Mouse (Mus musculus) hindbrain, postnatal 0 days (tissue): ENCODE measurements around the gene Aip. TPM values are rescaled to one million over a fixed set of nuclear protein-coding genes. Genes with fewer than 3 reads are reported as not detected.

ENCODE experiments used
- ATAC-seq: fragments of 200-750 bp; cut with Nextera tagmentation; 2 replicates; pipeline ENCODE4 v1.8.0; 2017; ENCODE audit warnings: mild to moderate bottlenecking, moderate TSS enrichment, moderate library complexity
- DNase-seq: peaks from one replicate; pipeline ENCODE4 v3.0.0-alpha.2; 2015; ENCODE audit warnings: low spot score
- H3K27ac ChIP-seq: fragments of 300-500 bp; sonication (generic); 2 replicates; pipeline ENCODE4 v1.5.1; 2014; ENCODE audit warnings: mild to moderate bottlenecking
- H3K27me3 ChIP-seq: fragments of 300-500 bp; sonication (generic); 2 replicates; pipeline ENCODE4 v1.6.1; 2014; ENCODE audit warnings: low read length, mixed read lengths; ENCODE audit not compliant: insufficient read depth
- H3K36me3 ChIP-seq: fragments of 300-500 bp; sonication (generic); 2 replicates; pipeline ENCODE4 v1.6.1; 2014; ENCODE audit warnings: low read length, mixed read lengths; ENCODE audit not compliant: insufficient read depth
- H3K4me1 ChIP-seq: fragments of 300-500 bp; sonication (generic); 2 replicates; pipeline ENCODE4 v1.6.1; 2014; ENCODE audit warnings: antibody characterized with exemption, low read length, mixed read lengths; ENCODE audit not compliant: insufficient read depth
- H3K4me2 ChIP-seq: fragments of 300-500 bp; sonication (generic); 2 replicates; pipeline ENCODE4 v1.6.1; 2014; ENCODE audit warnings: low read depth, mild to moderate bottlenecking, low read length, moderate library complexity, mixed read lengths
- H3K4me3 ChIP-seq: fragments of 300-500 bp; sonication (generic); 2 replicates; pipeline ENCODE4 v1.5.1; 2014; ENCODE audit warnings: low read length
- H3K9ac ChIP-seq: fragments of 300-500 bp; sonication (generic); replicated peaks from 2 replicates; pipeline ENCODE4 v1.6.1; 2014; ENCODE audit warnings: mild to moderate bottlenecking, low read length, moderate library complexity, mixed read lengths
- H3K9me3 ChIP-seq: fragments of 300-500 bp; sonication (generic); 2 replicates; pipeline ENCODE4 v1.6.1; 2016; ENCODE audit warnings: low read length, mixed read lengths
- CTCF ChIP-seq: IDR thresholded peaks from 2 replicates; pipeline ENCODE4 v1.5.1; 2016; ENCODE audit warnings: antibody characterized with exemption, control low read depth, low read depth
- WGBS: fragments of 180-500 bp; shearing (Covaris S2); extraction: QIAGEN DNeasy Blood & Tissue Kit; methylation state at CpG from one replicate; pipeline ENCODE4 v1.1.7; 2014; 5-methylcytosine and 5-hydroxymethylcytosine counted together
- polyA plus RNA-seq: library from polyadenylated mRNA; unstranded; fragments of >200 nt; fragmentation: Nextera tagmentation; extraction: Ambion mirVana; gene quantifications from 2 replicates; pipeline ENCODE4 v1.2.1, GENCODE M21; 2015
- total RNA-seq: library from RNA; depleted of rRNA; stranded (reverse); fragments of >200 nt; gene quantifications from 2 replicates; pipeline ENCODE4 v1.2.3, GENCODE M21; 2014

The Aip gene
- total and polyA plus RNA-seq, 2 experiments from 2014 or later = 33.4 to 94.3 TPM

DNA sequence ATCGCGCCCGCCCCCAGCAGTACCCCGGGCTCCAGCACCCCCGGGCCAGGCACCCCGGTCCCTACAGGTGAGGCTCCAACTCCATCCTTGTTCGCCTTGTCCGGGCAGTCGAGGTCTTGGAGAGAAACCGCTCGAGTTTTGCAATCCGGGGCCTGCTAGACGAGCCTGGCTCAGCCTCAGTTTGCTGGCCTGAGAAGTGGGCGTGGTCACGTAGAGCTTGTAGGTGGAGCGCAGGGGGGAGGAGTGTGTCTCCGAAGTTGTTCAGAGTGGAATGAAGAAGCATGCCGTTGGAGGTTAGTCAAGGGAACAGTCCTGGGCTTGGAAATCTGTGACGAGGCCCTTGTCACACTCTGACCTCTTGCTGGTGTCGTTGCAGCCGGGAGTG lies 28.2 kb downstream of the Aip start:
- H3K27ac ChIP-seq = peak overlapping the region; percentile 8; the same call in 1 of the 2 replicates
- no peaks in the 10 kb centered on the region for H3K27me3 ChIP-seq
- H3K9me3 ChIP-seq = no peaks in the 10 kb centered on the region
- H3K36me3 ChIP-seq = no peaks in the 10 kb centered on the region
- DNase-seq (no peak), ATAC-seq (no peak)
- H3K4me3 ChIP-seq = peak overlapping the region; percentile 45
- WGBS = 2% methylated on average over 21 of the region's 21 CpGs
- peak overlapping the region; percentile 63 for H3K4me2 ChIP-seq
- peak overlapping the region; percentile 31 for H3K9ac ChIP-seq
- H3K4me1 ChIP-seq = peaks cover 24% of the 10 kb centered on the region
- TF ChIP-seq CTCF = no peak

DNA sequence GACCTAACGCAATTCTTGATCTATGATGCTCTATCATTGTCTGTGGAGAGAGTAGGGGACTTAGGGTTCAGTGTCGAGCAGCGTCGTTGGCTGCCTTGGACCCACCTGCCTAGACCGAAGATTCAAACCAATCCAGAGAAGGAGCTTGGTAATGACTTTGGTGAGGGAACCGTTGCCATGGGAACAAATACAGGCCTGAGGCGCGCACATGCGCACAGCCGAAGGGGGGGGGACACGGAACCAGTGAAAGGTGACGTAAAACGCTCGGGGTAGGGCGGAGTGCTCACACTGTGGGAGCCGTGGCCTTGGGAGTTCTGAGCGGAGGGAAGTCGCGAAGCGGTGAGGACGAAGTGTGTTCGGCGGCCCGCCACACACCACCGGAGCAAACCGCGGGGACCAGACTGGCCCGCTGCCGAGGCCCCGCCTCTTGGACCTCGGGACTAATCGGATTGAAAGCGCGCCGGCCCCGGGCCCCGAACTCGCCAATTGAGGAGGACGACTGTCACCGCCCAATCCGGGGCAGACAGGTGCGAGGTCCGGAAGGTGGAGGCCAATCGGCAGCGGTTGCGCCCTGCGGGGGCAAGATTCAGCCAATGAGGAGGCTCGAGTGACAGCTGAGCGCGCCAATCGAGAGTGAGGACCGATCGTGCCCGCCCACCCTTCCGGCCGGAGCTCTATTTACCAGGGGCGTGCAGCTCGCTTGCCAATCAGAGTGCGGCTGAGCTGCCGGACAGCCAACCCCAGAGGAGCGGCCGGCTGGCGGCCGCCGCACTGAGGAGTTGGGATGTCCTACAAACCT lies 28.8 kb downstream of the Aip start, which contains the start of gene Cdk2ap2:
Gene Cdk2ap2, plus strand, starts transcription at position 541 of the 799 bp plus-strand sequence.
- Histone ChIP-seq H3K27me3 (no peaks in the 10 kb centered on the region), H3K4me2 (peak within 1 kb of the TSS; percentile 63), H3K9me3 (no peaks in the 10 kb centered on the region), H3K27ac (peak within 1 kb of the TSS; percentile 82), H3K4me1 (peaks cover 23% of the 10 kb centered on the region), H3K4me3 (peak within 1 kb of the TSS; percentile 45), H3K9ac (peak within 1 kb of the TSS; percentile 50), H3K36me3 (no peaks in the 10 kb centered on the region)
- peak; percentile 99 for DNase-seq
- peak; percentile 95 for ATAC-seq
- WGBS = under 1% methylated on average over 65 of the region's 65 CpGs
- no peak for TF ChIP-seq CTCF

DNA sequence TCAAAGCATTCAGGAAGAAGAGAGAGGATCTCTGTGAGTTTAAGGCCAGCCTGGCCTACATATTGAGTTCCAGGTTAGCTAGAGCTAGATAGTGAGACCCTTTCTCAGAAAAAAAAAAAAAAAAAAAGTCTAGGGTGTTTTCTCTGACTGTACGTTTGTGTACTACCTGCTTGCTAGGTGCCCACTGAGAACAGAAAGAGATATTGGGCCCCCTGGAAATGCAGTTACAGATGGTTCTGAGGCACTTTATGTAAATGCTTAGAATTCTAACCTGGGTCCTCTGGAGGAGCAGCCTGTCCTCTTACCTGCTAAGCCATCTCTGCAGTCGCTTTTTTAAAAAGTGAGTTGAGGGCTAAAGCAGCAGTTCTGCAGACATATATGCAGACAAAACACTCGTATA lies 29.9 kb downstream of the Aip start:
- no peak for TF ChIP-seq CTCF
- no peaks in the 10 kb centered on the region for H3K27me3 ChIP-seq
- DNase-seq (no peak), ATAC-seq (no peak)
- no peaks in the 10 kb centered on the region for H3K9me3 ChIP-seq
- 69% methylated on average over 3 of the region's 3 CpGs for WGBS
- no peak overlapping the region for H3K4me3 ChIP-seq
- no peak overlapping the region for H3K9ac ChIP-seq
- peak overlapping the region; percentile 82; the same call in 1 of the 2 replicates for H3K27ac ChIP-seq
- no peaks in the 10 kb centered on the region for H3K36me3 ChIP-seq
- H3K4me1 ChIP-seq = peaks cover 16% of the 10 kb centered on the region
- no peak overlapping the region for H3K4me2 ChIP-seq

DNA sequence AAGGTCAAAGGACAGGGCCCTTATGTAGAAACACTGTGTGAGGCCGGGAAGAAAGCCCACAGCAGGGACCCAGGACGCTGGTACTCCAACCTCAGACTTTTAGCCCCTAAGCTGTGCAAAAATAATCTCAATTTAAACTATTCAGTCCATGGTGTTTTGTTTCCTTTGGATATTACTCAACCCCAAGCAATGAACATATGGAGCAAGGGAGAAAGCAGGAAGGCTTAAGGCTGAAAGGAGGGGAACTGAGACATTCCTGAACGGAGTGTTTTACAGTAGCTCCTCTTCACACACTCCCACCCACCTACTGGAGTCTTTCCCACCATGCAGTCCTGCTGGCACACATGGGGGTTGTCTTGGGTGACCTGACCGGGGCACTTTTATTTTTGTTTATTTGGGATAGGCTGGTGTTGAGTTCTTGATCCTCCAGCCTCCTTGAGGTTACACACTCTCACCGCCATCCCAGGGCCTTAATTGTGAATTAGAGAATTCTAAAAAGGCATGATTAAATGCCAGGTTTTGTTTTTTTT lies 30.8 kb downstream of the Aip start:
- no peak for TF ChIP-seq CTCF
- Histone ChIP-seq H3K9ac (no peak overlapping the region), H3K4me1 (peaks cover 7% of the 10 kb centered on the region; the same call in 1 of the 2 replicates), H3K27me3 (no peaks in the 10 kb centered on the region), H3K9me3 (no peaks in the 10 kb centered on the region), H3K27ac (no peak overlapping the region), H3K4me2 (no peak overlapping the region), H3K36me3 (no peaks in the 10 kb centered on the region), H3K4me3 (no peak overlapping the region)
- no peak for DNase-seq
- no peak for ATAC-seq
- WGBS = 81% methylated on average over 5 of the region's 5 CpGs

DNA sequence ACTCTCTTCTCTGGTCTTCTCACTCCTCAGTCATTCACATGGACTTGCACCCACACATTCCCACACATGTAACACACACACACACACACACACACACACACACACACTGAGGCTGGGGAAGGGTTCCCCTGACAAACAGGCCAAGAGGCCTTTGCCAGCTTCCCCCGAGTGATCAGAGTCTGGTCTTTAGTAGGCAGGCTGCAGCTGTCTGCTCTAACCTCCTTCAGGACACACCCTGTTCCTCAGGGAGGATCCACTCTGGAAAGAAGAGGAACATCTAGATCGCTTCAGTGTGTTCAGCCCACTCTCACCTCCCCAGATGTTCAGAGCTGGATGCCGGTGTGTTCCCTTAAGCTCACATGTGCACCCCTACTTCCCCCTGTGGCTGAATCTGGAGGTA lies 31.3 kb downstream of the Aip start:
- no peaks in the 10 kb centered on the region for H3K27me3 ChIP-seq
- H3K4me2 ChIP-seq = no peak overlapping the region
- no peaks in the 10 kb centered on the region for H3K36me3 ChIP-seq
- peaks cover 3% of the 10 kb centered on the region; the same call in 1 of the 2 replicates for H3K4me1 ChIP-seq
- no peak overlapping the region for H3K27ac ChIP-seq
- 80% methylated on average over 3 of the region's 3 CpGs for WGBS
- ATAC-seq = no peak
- H3K9ac ChIP-seq = no peak overlapping the region
- no peak overlapping the region for H3K4me3 ChIP-seq
- no peaks in the 10 kb centered on the region for H3K9me3 ChIP-seq
- DNase-seq = no peak
- TF ChIP-seq CTCF = no peak

DNA sequence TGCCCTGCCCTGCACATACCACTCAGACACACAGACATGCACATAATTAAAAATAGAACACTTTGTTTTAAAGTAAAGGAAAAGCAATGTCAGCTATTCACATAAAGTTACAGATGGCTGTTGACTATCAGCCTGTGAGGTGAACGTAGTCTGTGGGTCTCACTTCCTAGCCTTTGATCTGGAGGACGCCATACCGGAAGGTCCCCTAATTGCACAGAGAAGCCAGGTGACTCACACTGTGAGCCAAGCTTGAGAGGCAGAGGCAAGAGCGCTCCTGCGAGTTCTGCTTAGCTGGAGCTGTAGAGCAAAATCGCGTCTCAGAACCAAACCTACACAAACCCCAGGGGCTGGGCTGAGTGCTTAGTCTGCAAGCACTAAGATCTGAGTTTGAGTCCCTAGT lies 31.9 kb downstream of the Aip start:
- Histone ChIP-seq H3K36me3 (no peaks in the 10 kb centered on the region), H3K4me3 (no peak overlapping the region), H3K4me2 (no peak overlapping the region), H3K9me3 (no peaks in the 10 kb centered on the region), H3K9ac (no peak overlapping the region), H3K27me3 (no peaks in the 10 kb centered on the region), H3K27ac (no peak overlapping the region), H3K4me1 (no peaks in the 10 kb centered on the region)
- TF ChIP-seq CTCF = no peak
- DNase-seq = no peak
- ATAC-seq = no peak
- 81% methylated on average over 7 of the region's 7 CpGs for WGBS

DNA sequence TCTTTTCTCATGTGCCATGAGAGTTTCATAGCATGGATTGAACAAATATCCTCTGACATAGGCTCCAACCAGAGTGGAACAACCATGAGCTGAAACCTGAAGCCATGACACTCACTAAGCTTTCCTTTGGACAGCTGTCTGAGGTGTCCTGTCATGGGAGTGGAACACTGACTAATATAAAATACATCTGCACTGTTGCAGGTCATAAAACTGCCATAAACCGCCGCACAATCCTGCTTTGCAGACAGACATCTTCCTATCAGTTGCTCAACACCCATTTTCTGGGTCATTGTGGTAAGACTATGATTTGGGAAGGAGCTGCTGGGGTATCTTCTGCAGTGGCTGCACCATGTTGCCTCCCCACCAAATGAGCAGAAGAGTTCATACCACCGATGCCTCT lies 32.9 kb downstream of the Aip start:
- no peak for TF ChIP-seq CTCF
- Histone ChIP-seq H3K36me3 (no peaks in the 10 kb centered on the region), H3K4me3 (no peak overlapping the region), H3K4me2 (no peak overlapping the region), H3K9me3 (no peaks in the 10 kb centered on the region), H3K9ac (no peak overlapping the region), H3K27ac (no peak overlapping the region), H3K27me3 (no peaks in the 10 kb centered on the region), H3K4me1 (no peaks in the 10 kb centered on the region)
- WGBS = 88% methylated on average over 3 of the region's 3 CpGs
- no peak for ATAC-seq
- DNase-seq = no peak
